Mouse (Mus musculus) kidney, adult 2 months (tissue): ENCODE measurements around the gene D930007J09Rik.

Experiments used
- CTCF ChIP-seq: fragments of 200-500 bp; conservative IDR thresholded peaks from 2 replicates; pipeline ENCODE4 v1.5.1; 2011; ENCODE audit warnings: low read depth, mild to moderate bottlenecking, control low read depth, low read length, moderate library complexity, mixed read lengths; ENCODE audit not compliant: insufficient read depth, insufficient read length
- POLR2A ChIP-seq: fragments of 200-500 bp; IDR thresholded peaks from one replicate; pipeline ENCODE4 v1.6.1; 2011; ENCODE audit warnings: low read depth, low read length, control low read depth

DNA sequence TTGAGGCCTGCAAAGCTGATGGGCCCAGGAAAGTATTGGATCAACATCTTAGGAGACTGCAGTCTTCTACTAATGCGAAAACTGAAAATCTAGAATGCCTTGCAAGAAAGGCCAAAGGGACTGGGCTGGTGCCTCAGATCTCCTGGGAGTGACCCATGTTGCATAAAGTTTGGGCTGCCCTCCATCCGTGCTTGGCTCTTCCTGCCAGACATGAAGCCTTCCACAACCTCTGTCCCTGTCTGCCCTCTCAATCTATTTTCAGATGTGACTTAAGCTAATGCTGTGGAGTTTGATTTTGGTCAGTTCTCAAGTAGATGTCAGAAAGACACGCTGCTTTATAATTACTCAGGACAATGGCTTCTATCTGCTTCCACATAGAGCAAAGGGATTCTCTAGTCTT lies 39.5 kb downstream of the D930007J09Rik start:
- TF ChIP-seq CTCF = no peak
- no peak for TF ChIP-seq POLR2A
